Mouse (Mus musculus) forebrain, postnatal 0 days (tissue): ENCODE measurements around the gene Ptpn1. TPM values are rescaled to one million over a fixed set of nuclear protein-coding genes. Genes with fewer than 3 reads are reported as not detected.

Source experiments
- ATAC-seq: fragments of 200-750 bp; cut with Nextera tagmentation; 2 replicates; pipeline ENCODE4 v1.8.0; 2017; ENCODE audit warnings: mild to moderate bottlenecking, moderate library complexity
- DNase-seq: peaks from one replicate; pipeline ENCODE4 v3.0.0-alpha.2; 2015
- H3K27ac ChIP-seq: fragments of 300-500 bp; sonication (generic); 2 replicates; pipeline ENCODE4 v1.5.1; 2014; ENCODE audit warnings: low read depth, mild to moderate bottlenecking, antibody characterized with exemption, low read length, moderate library complexity, mixed read lengths
- H3K27me3 ChIP-seq: fragments of 300-500 bp; sonication (generic); 2 replicates; pipeline ENCODE4 v1.6.1; 2014; ENCODE audit warnings: mild to moderate bottlenecking, low read length, mixed read lengths; ENCODE audit not compliant: insufficient read depth
- H3K36me3 ChIP-seq: fragments of 300-500 bp; sonication (generic); 2 replicates; pipeline ENCODE4 v1.6.1; 2014; ENCODE audit warnings: mild to moderate bottlenecking, moderate library complexity; ENCODE audit not compliant: insufficient read depth
- H3K4me1 ChIP-seq: fragments of 300-500 bp; sonication (generic); 2 replicates; pipeline ENCODE4 v1.6.1; 2014; ENCODE audit warnings: antibody characterized with exemption; ENCODE audit not compliant: insufficient read depth
- H3K4me2 ChIP-seq: fragments of 300-500 bp; sonication (generic); 2 replicates; pipeline ENCODE4 v1.6.1; 2014; ENCODE audit warnings: low read depth, mild to moderate bottlenecking, moderate library complexity
- H3K4me3 ChIP-seq: fragments of 300-500 bp; sonication (generic); 2 replicates; pipeline ENCODE4 v1.5.1; 2014; ENCODE audit warnings: low read depth, low read length, mixed read lengths
- H3K9ac ChIP-seq: fragments of 300-500 bp; sonication (generic); 2 replicates; pipeline ENCODE4 v1.6.1; 2014; ENCODE audit warnings: mild to moderate bottlenecking
- H3K9me3 ChIP-seq: fragments of 300-500 bp; sonication (generic); 2 replicates; pipeline ENCODE4 v1.6.1; 2016; ENCODE audit warnings: low read length
- CTCF ChIP-seq: sonication (generic); IDR thresholded peaks from 2 replicates; pipeline ENCODE4 v1.5.1; 2016; ENCODE audit warnings: antibody characterized with exemption, control low read depth, low read depth
- WGBS: fragments of 180-500 bp; shearing (Covaris S2); extraction: QIAGEN DNeasy Blood & Tissue Kit; methylation state at CpG from one replicate; pipeline ENCODE4 v1.1.7; 2014; 5-methylcytosine and 5-hydroxymethylcytosine counted together
- polyA plus RNA-seq: library from polyadenylated mRNA; unstranded; fragments of >200 nt; fragmentation: Nextera tagmentation; extraction: Ambion mirVana; gene quantifications from 2 replicates; pipeline ENCODE4 v1.2.1, GENCODE M21; 2015
- total RNA-seq: library from RNA; depleted of rRNA; stranded (reverse); fragments of >200 nt; gene quantifications from 2 replicates; pipeline ENCODE4 v1.2.3, GENCODE M21; 2014

The Ptpn1 gene
- total and polyA plus RNA-seq, 2 experiments from 2014 or later: 47.0 to 75.4 TPM

DNA sequence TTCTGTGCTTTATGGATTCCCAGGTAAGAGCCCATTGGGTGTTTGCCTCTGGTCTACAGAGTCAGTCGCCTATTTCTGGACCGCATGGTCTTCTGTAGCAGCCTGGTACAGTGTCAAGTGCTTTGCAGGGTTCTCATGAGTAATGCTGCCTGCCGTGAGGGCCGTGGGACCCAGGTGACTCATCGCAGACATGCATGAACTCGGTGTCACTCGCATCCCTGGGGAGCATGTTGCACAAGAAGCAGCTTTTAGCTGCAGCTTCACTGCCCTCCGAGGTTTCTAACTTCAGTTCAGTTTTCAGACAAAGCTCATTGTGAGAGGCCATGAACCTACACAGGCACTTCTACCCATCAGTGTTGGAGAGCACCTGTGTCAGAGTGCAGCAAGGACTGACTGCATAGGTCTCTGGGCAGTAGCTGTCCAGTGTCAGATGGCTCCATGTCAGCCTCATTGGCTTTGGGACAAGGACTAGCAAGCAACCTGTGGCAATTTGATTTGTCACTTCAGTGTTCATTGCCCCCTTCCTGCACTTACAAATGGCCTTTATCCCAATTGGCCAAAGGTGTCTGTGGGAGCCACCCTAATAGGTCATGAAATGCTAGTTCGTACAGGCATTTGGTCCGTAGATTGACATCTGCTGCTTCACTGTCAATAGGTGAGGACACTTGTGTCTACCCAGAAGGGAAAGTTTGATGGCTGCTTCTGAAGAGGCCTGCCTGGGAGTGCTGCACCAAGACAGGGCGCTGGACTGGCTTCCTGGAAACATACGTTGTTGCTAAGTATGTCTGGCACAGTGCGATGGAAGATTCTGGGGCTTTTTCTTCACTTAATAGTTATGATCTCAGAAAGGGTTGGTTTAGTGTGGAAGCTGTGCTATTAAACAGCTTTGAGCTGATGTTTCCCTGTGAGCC lies 19.7 kb downstream of the Ptpn1 start:
- Histone ChIP-seq H3K4me3 (no peak overlapping the region), H3K27ac (no peak overlapping the region), H3K36me3 (peaks cover 7% of the 10 kb centered on the region; the same call in 1 of the 2 replicates), H3K9ac (no peak overlapping the region), H3K4me1 (no peaks in the 10 kb centered on the region), H3K9me3 (no peaks in the 10 kb centered on the region), H3K4me2 (no peak overlapping the region), H3K27me3 (no peaks in the 10 kb centered on the region)
- 87% methylated on average over 13 of the region's 13 CpGs for WGBS
- ATAC-seq (no peak), DNase-seq (no peak)
- TF ChIP-seq CTCF: no peak

DNA sequence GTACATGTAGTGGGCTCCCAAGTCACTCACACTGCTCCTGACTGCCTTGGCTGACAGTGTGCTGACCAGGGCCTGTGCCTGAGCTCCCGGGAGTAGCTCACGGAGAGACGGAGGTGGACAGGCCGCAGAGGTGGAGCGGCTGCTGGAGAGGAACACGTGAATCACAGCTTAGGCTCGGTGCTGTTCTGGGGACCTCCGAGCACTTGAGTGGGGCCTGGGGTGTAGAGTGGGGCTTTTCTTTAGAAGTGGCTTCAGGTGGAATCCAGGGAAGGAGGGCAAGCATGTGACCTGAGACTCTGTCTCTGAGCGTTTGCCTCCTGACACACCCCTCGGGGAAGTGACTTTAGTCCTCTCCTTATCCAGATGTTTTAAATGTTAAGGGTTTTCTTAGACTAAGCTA lies 22.0 kb downstream of the Ptpn1 start:
- ATAC-seq: no peak
- Histone ChIP-seq H3K27ac (no peak overlapping the region), H3K4me2 (no peak overlapping the region), H3K9me3 (no peaks in the 10 kb centered on the region), H3K9ac (no peak overlapping the region), H3K4me3 (no peak overlapping the region), H3K36me3 (peaks cover 7% of the 10 kb centered on the region; the same call in 1 of the 2 replicates), H3K27me3 (no peaks in the 10 kb centered on the region), H3K4me1 (no peaks in the 10 kb centered on the region)
- 91% methylated on average over 10 of the region's 10 CpGs for WGBS
- no peak for DNase-seq
- TF ChIP-seq CTCF: no peak

DNA sequence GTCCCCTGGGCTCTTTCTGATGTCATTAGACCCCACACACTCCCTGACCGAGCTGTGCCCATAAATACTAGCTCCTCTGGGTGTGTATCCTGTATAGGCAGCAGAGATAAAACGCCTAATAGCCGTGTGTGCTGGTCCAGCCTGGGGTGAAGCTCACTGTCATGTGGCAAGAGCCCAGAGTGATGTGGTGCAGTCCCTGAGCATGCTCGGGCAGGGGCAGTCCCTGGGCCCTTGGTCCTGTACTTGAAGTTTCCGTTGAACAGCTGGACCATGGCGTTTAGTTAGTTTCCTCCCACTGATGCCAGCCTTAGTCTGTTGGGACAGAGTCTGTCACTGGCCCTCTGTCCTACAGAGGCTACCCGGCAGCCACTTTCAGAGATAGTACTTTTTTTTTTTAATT lies 23.1 kb downstream of the Ptpn1 start:
- H3K4me2 ChIP-seq: no peak overlapping the region
- no peak overlapping the region for H3K9ac ChIP-seq
- H3K4me3 ChIP-seq: no peak overlapping the region
- ATAC-seq: no peak
- no peak overlapping the region for H3K27ac ChIP-seq
- no peaks in the 10 kb centered on the region for H3K27me3 ChIP-seq
- no peaks in the 10 kb centered on the region for H3K4me1 ChIP-seq
- 92% methylated on average over 7 of the region's 7 CpGs for WGBS
- TF ChIP-seq CTCF: no peak
- no peak for DNase-seq
- H3K9me3 ChIP-seq: no peaks in the 10 kb centered on the region
- peaks cover 7% of the 10 kb centered on the region; the same call in 1 of the 2 replicates for H3K36me3 ChIP-seq

DNA sequence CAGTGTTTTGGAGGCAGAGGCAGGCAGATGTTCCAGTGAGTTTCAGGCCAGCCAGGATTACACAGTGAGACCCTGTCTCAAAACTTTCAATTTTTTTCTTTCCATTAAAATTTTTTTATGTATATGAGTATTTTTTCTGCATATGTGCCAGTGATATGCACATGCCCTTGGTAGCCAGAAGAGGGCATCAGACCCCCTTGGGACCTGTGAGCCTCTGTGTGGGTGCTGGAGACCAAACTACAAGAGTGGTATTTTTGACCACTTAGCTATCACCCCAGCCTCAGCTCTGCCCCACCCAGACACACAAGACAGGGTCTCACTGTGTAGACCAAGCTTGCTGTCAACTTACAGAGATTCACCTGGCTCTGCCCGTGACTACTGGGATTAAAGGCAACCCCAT lies 25.7 kb downstream of the Ptpn1 start:
- Histone ChIP-seq H3K36me3 (peaks cover 7% of the 10 kb centered on the region; the same call in 1 of the 2 replicates), H3K4me3 (no peak overlapping the region), H3K4me1 (no peaks in the 10 kb centered on the region), H3K4me2 (no peak overlapping the region), H3K27me3 (no peaks in the 10 kb centered on the region), H3K9ac (no peak overlapping the region), H3K9me3 (no peaks in the 10 kb centered on the region), H3K27ac (no peak overlapping the region)
- DNase-seq (no peak), ATAC-seq (no peak)
- 0 out of 2 replicates have a peak, but pooled peaks have one; percentile 14 for TF ChIP-seq CTCF
- 93% methylated on average over 1 of the region's 1 CpGs for WGBS

GRCm38 (mm10) chr2:167958082-167958788 lies 26.4 kb downstream of the Ptpn1 start:
- ATAC-seq (no peak), DNase-seq (no peak)
- Histone ChIP-seq H3K4me1 (no peaks in the 10 kb centered on the region), H3K9ac (no peak overlapping the region), H3K9me3 (no peaks in the 10 kb centered on the region), H3K27me3 (no peaks in the 10 kb centered on the region), H3K4me3 (no peak overlapping the region), H3K27ac (no peak overlapping the region), H3K4me2 (no peak overlapping the region), H3K36me3 (peaks cover 7% of the 10 kb centered on the region)
- 33% methylated on average over 5 of the region's 5 CpGs for WGBS
- no peak for TF ChIP-seq CTCF

DNA sequence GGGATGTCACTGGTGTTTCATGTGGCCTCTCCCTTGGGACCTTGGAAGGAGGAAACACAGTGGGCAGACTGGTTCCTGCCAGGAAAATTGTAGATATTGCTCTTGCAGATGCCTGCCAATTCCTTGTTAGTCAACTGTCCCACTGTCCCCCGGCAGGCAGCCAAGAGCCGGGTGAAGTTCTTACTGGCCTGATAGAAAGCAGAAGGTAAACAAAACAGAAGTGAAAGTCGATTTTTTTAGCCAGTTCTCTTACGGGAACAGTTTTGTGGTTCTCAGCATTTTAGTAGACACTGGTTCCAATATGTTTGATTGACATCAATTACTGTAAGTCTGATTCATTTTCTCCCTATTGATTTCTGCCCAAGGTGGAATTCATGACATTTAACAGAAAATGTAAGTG lies 27.0 kb downstream of the Ptpn1 start:
- peaks cover 13% of the 10 kb centered on the region for H3K36me3 ChIP-seq
- no peaks in the 10 kb centered on the region for H3K9me3 ChIP-seq
- 49% methylated on average over 4 of the region's 4 CpGs for WGBS
- no peak overlapping the region for H3K9ac ChIP-seq
- DNase-seq (no peak), ATAC-seq (no peak)
- TF ChIP-seq CTCF: no peak
- H3K27ac ChIP-seq: no peak overlapping the region
- no peak overlapping the region for H3K4me3 ChIP-seq
- H3K27me3 ChIP-seq: no peaks in the 10 kb centered on the region
- no peaks in the 10 kb centered on the region for H3K4me1 ChIP-seq
- H3K4me2 ChIP-seq: no peak overlapping the region

GRCm38 (mm10) chr2:167959384-167959911 lies 27.6 kb downstream of the Ptpn1 start:
- Histone ChIP-seq H3K9me3 (no peaks in the 10 kb centered on the region), H3K4me3 (no peak overlapping the region), H3K4me2 (no peak overlapping the region), H3K4me1 (no peaks in the 10 kb centered on the region), H3K9ac (no peak overlapping the region), H3K36me3 (peaks cover 17% of the 10 kb centered on the region), H3K27ac (no peak overlapping the region), H3K27me3 (no peaks in the 10 kb centered on the region)
- TF ChIP-seq CTCF: no peak
- DNase-seq (no peak), ATAC-seq (no peak)
- WGBS: 89% methylated on average over 4 of the region's 4 CpGs
